Mouse (Mus musculus) CH12.LX (cell line): ENCODE data around the gene Nfe2l1.

ENCODE experiments used
- MEF2A ChIP-seq: IDR thresholded peaks from 2 replicates; pipeline ENCODE4 v1.6.1; 2014; ENCODE audit warnings: low read depth, mild to moderate bottlenecking, inconsistent platforms, low read length, improper control_type of control experiment, borderline replicate concordance
- POLR2AphosphoS2 ChIP-seq: IDR thresholded peaks from 2 replicates; pipeline ENCODE4 v1.6.1; 2011; ENCODE audit warnings: low read depth, low read length, improper control_type of control experiment

DNA sequence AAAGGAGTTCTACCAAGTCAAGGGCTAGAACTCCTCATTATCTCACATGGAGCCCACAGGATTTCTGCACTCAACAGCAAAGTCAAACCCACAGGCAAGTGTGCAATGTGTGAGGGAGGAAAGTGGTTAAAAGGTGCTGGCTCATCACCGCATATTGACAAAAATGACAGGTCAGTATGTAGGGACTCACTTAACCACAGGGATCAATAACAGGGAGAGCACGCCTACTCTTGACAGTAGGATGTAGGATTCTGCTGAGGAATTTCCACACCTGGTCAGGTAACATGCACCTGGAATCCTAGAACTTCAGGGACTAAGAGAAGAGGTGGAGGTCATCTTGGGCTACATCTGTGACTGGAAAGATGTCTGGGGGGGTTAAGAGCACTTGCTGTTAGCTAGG, 13.9 kb downstream of the Nfe2l1 start:
- TF ChIP-seq POLR2AphosphoS2 (no peak; the same call in 1 of the 2 replicates), MEF2A (no peak)
